Mouse (Mus musculus) stomach, postnatal 0 days (tissue): ENCODE data around the gene Ccm2.

Source experiments
- CTCF ChIP-seq: IDR thresholded peaks from 2 replicates; pipeline ENCODE4 v1.5.1; 2016; ENCODE audit warnings: antibody characterized with exemption, low read depth, mild to moderate bottlenecking, moderate library complexity
- EP300 ChIP-seq: optimal IDR thresholded peaks from 2 replicates; pipeline ENCODE3; 2016; ENCODE audit warnings: antibody characterized with exemption

- TF ChIP-seq CTCF, result peak; percentile 65
- no peak for TF ChIP-seq EP300
Observed at GRCm38 (mm10) chr11:6605021-6605481, 58.4 kb downstream of the Ccm2 start.
